ENCODE assay signal across 12 mouse cellular contexts in the genomic region with DNA sequence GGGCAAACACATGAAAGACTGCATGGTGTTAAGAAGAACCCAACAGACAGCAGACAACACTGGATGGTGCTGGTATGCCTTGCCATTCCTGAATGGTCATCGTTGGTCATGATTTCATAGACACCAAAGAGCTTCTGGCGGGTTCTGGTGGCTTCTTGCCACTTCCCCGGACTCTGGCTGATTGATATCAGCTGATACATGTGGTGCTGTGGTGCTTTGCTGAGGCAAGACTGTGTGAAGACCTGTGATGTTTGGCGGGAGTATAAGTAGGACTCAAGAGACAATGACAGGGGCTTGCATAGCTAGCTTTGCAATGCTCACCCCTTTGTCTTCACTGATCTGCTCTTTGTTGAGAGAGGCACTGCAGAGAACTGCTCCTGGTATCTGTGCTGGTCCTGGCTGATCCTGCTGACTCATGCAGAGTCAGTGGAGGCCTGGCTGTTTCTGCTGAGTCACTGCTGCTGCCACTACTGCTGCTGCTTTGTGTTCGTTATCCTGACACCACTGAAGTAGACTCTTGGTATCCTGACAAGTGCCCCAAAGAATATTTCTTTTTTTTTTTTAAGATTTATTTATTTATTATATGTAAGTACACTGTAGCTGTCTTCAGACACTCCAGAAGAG. TPM values are rescaled to one million over a fixed set of nuclear protein-coding genes. Genes with fewer than 3 reads are reported as not detected.
DNase-seq lines count a peak whose midpoint lies in the region; ATAC-seq lines count a peak whose summit lies in the region.
"Had no signal": no experiment of that assay in that cellular context is flagged by ENCODE, and none has a peak within 500 bp of the region (broad histone marks: within the 10 kb centered on the region; RNA-seq: fewer than 3 reads in every experiment).

No protein-coding gene starts in this region.

- H3K9me3 ChIP-seq in heart, embryonic 13.5 days, result no peaks in the 10 kb centered on the region; the same call in 1 of the 2 replicates
- no peaks in the 10 kb centered on the region for H3K9me3 ChIP-seq in embryonic facial prominence, embryonic 11.5 days (replicated peaks; ENCODE audit: control insufficient read depth, low read length)
- H3K9me3 ChIP-seq in midbrain, embryonic 11.5 days (ENCODE audit: control insufficient read depth, low read length), result no peaks in the 10 kb centered on the region
- H3K9me3 ChIP-seq: embryonic facial prominence, embryonic 12.5 days had no signal

- no peaks in the 10 kb centered on the region for H3K36me3 ChIP-seq in heart, embryonic 13.5 days
- H3K36me3 ChIP-seq in embryonic facial prominence, embryonic 11.5 days (replicated peaks; ENCODE audit: control insufficient read depth, insufficient read depth, low read depth, low read length), result no peaks in the 10 kb centered on the region
- no peaks in the 10 kb centered on the region for H3K36me3 ChIP-seq in midbrain, embryonic 11.5 days (ENCODE audit: control insufficient read depth, insufficient read depth, low read length)
- H3K36me3 ChIP-seq: embryonic facial prominence, embryonic 12.5 days had no signal

- no peak overlapping the region for H3K9ac ChIP-seq in heart, embryonic 13.5 days
- H3K9ac ChIP-seq in embryonic facial prominence, embryonic 11.5 days (replicated peaks; ENCODE audit: low read length), result no peak overlapping the region
- H3K9ac ChIP-seq in midbrain, embryonic 11.5 days (ENCODE audit: low read length), result no peak overlapping the region
- H3K9ac ChIP-seq: embryonic facial prominence, embryonic 12.5 days had no signal

- H3K4me1 ChIP-seq in heart, embryonic 13.5 days, result no peaks in the 10 kb centered on the region
- no peaks in the 10 kb centered on the region for H3K4me1 ChIP-seq in embryonic facial prominence, embryonic 11.5 days (ENCODE audit: control insufficient read depth, insufficient read depth, low read length)
- H3K4me1 ChIP-seq in midbrain, embryonic 11.5 days (ENCODE audit: control insufficient read depth, insufficient read depth, low read length), result no peaks in the 10 kb centered on the region
- H3K4me1 ChIP-seq: embryonic facial prominence, embryonic 12.5 days had no signal

- peak; percentile 93 for ATAC-seq in heart, embryonic 13.5 days (ENCODE audit: extremely low read depth, insufficient number of reproducible peaks, low FRiP score, low TSS enrichment)
- no peak for ATAC-seq in embryonic facial prominence, embryonic 11.5 days (replicated peaks; ENCODE audit: insufficient number of reproducible peaks, low FRiP score, low TSS enrichment, low read depth)
- ATAC-seq in midbrain, embryonic 11.5 days (ENCODE audit: low FRiP score), result no peak
- ATAC-seq: Patski had no signal

- no peak overlapping the region for H3K4me3 ChIP-seq in heart, embryonic 13.5 days
- no peak overlapping the region for H3K4me3 ChIP-seq in embryonic facial prominence, embryonic 11.5 days (ENCODE audit: low read depth, low read length)
- H3K4me3 ChIP-seq in midbrain, embryonic 11.5 days (ENCODE audit: low read depth, low read length), result no peak overlapping the region
- H3K4me3 ChIP-seq: embryonic facial prominence, embryonic 12.5 days; myocyte had no signal

- no peak for DNase-seq in heart, adult 18-20 months
- DNase-seq in R1 (ENCODE audit: low read depth, low spot score), result peak; percentile 80
- DNase-seq in embryonic facial prominence, embryonic 11.5 days (ENCODE audit: low spot score), result peak; percentile 9
- DNase-seq in spleen, postnatal 10 days (ENCODE audit: low spot score in 2 of 2), result peak; percentile 69 to 84
- DNase-seq in midbrain, embryonic 11.5 days (ENCODE audit: low spot score, missing footprints), result no peak
- no peak for DNase-seq in lung, postnatal 10 days
- DNase-seq in cerebellum, postnatal 25 days, result no peak
- DNase-seq: kidney, adult 2 months had no signal

- H3K27ac ChIP-seq in heart, embryonic 13.5 days (replicated peaks), result peak overlapping the region; percentile 61
- no peak overlapping the region for H3K27ac ChIP-seq in embryonic facial prominence, embryonic 11.5 days (replicated peaks; ENCODE audit: low read depth, low read length)
- H3K27ac ChIP-seq in midbrain, embryonic 11.5 days (ENCODE audit: low read depth, low read length), result no peak overlapping the region
- H3K27ac ChIP-seq: embryonic facial prominence, embryonic 12.5 days had no signal

- WGBS in heart, embryonic 13.5 days, result 67% methylated on average over 5 of the region's 5 CpGs
- 80% methylated on average over 5 of the region's 5 CpGs for WGBS in embryonic facial prominence, embryonic 11.5 days
- 83% methylated on average over 5 of the region's 5 CpGs for WGBS in midbrain, embryonic 11.5 days

- H3K4me2 ChIP-seq in heart, embryonic 13.5 days, result no peak overlapping the region
- H3K4me2 ChIP-seq in embryonic facial prominence, embryonic 11.5 days (ENCODE audit: low read depth, low read length), result no peak overlapping the region
- no peak overlapping the region for H3K4me2 ChIP-seq in midbrain, embryonic 11.5 days
- H3K4me2 ChIP-seq: embryonic facial prominence, embryonic 12.5 days had no signal

- H3K27me3 ChIP-seq in heart, embryonic 13.5 days (replicated peaks), result no peaks in the 10 kb centered on the region
- H3K27me3 ChIP-seq in embryonic facial prominence, embryonic 11.5 days (ENCODE audit: control insufficient read depth, insufficient read depth, low read length), result no peaks in the 10 kb centered on the region
- no peaks in the 10 kb centered on the region for H3K27me3 ChIP-seq in midbrain, embryonic 11.5 days (ENCODE audit: control insufficient read depth, insufficient read depth, low read length)
- H3K27me3 ChIP-seq: embryonic facial prominence, embryonic 12.5 days; Patski had no signal

RNA-seq across cellular contexts. Expression of gene Eya3, which starts 14.6 kb away (rescaled TPM):
- polyA plus RNA-seq in heart, embryonic 13.5 days (2015; fragmentation: Nextera tagmentation; extraction: Ambion mirVana), result 17.7 and 19.7 TPM in 2 replicates
- total RNA-seq in heart, adult 18-20 months (2021), result 10 to 100 TPM; 32.5 to 33.9 TPM
- 37.1 and 41.0 TPM in 2 replicates for polyA plus RNA-seq in embryonic facial prominence, embryonic 11.5 days (2014; fragmentation: Nextera tagmentation; extraction: Ambion mirVana)
- 26.4 and 26.8 TPM in 2 replicates for polyA plus RNA-seq in midbrain, embryonic 11.5 days (2014; fragmentation: Nextera tagmentation; extraction: Ambion mirVana)

Comparison
In these comparisons a context has a peak if more than half of its experiments do, and no peak if none do; other contexts are left out.
1. DNase-seq: peak in R1 (single experiment), embryonic facial prominence, embryonic 11.5 days (single experiment) and spleen, postnatal 10 days (2 of 2); none in heart, adult 18-20 months (0 of 2), midbrain, embryonic 11.5 days (single experiment), lung, postnatal 10 days (single experiment) and cerebellum, postnatal 25 days (0 of 2).